ENCODE assay signal across 30 mouse cellular contexts in genomic region chr2:84487705-84488291, GRCm38 (mm10). TPM values are rescaled to one million over a fixed set of nuclear protein-coding genes. Genes with fewer than 3 reads are reported as not detected.
DNase-seq lines count a peak whose midpoint lies in the region; ATAC-seq and TF ChIP-seq lines count a peak whose summit lies in the region.
"Had no signal": no experiment of that assay in that cellular context is flagged by ENCODE, and none has a peak within 500 bp of the region (broad histone marks: within the 10 kb centered on the region; RNA-seq: fewer than 3 reads in every experiment).

No protein-coding gene starts in this region.

- TF ChIP-seq RAD21 in CH12.LX (IDR thresholded peaks at IDR 0.05; ENCODE audit: low read depth, low read length), result no peak

- in situ Hi-C loops in CH12.LX (cut with MboI; ENCODE audit: low pct_ligation_motif_present, low pct_unique_long_range_greater_than_20kb, low sequenced_read_pairs), result no loop called here

- no peak overlapping the region for H3K4me2 ChIP-seq in heart, embryonic 13.5 days
- H3K4me2 ChIP-seq in heart, embryonic 12.5 days, result no peak overlapping the region
- peak overlapping the region; percentile 36; the same call in 1 of the 2 replicates for H3K4me2 ChIP-seq in CH12.LX (ENCODE audit: insufficient read depth, low read depth, poor library complexity, severe bottlenecking)
- H3K4me2 ChIP-seq: embryonic facial prominence, embryonic 15.5 days; forebrain, embryonic 12.5 days; hindbrain, embryonic 12.5 days; intestine, embryonic 15.5 days; liver, embryonic 12.5 days had no signal

- H3K79me2 ChIP-seq in CH12.LX (replicated peaks; ENCODE audit: control insufficient read depth, extremely low read depth, insufficient read depth, poor library complexity, severe bottlenecking), result no peaks in the 10 kb centered on the region

- no peak overlapping the region for H3K4me3 ChIP-seq in heart, embryonic 13.5 days
- H3K4me3 ChIP-seq in heart, embryonic 12.5 days, result no peak overlapping the region
- no peak overlapping the region for H3K4me3 ChIP-seq in CH12.LX (replicated peaks in 1 of 3; ENCODE audit: low read depth in 2 of 3, low read length in 2 of 3, poor library complexity in 1 of 3)
- H3K4me3 ChIP-seq: embryonic facial prominence, embryonic 10.5 days; embryonic facial prominence, embryonic 15.5 days; forebrain, embryonic 12.5 days; hindbrain, embryonic 12.5 days; intestine, embryonic 15.5 days; layer of hippocampus, adult 2 months; left cerebral cortex, adult 2 months; liver, embryonic 12.5 days; midbrain, embryonic 10.5 days had no signal

- TF ChIP-seq CTCF in CH12.LX (conservative IDR thresholded peaks at IDR 0.05 in 1 of 2, IDR thresholded peaks at IDR 0.05 in 1 of 2; ENCODE audit: low read depth in 2 of 2, low read length in 2 of 2), result no peak

- no peaks in the 10 kb centered on the region for H3K27me3 ChIP-seq in heart, embryonic 13.5 days (replicated peaks)
- 0 out of 2 replicates have a peak, but pooled peaks cover 4% of the 10 kb centered on the region for H3K27me3 ChIP-seq in heart, embryonic 12.5 days (replicated peaks)
- H3K27me3 ChIP-seq in CH12.LX (replicated peaks), result no peaks in the 10 kb centered on the region
- H3K27me3 ChIP-seq: embryonic facial prominence, embryonic 15.5 days; forebrain, embryonic 12.5 days; hindbrain, embryonic 12.5 days; intestine, embryonic 15.5 days had no signal

- 0 out of 2 replicates have a peak overlapping the region, but pooled peaks have one; percentile 28 for H3K9ac ChIP-seq in heart, embryonic 13.5 days
- H3K9ac ChIP-seq in heart, embryonic 12.5 days, result no peak overlapping the region
- H3K9ac ChIP-seq in CH12.LX (ENCODE audit: insufficient read depth, low read depth), result no peak overlapping the region
- H3K9ac ChIP-seq: embryonic facial prominence, embryonic 15.5 days; forebrain, embryonic 12.5 days; forebrain, postnatal 0 days; hindbrain, embryonic 12.5 days; intestine, embryonic 15.5 days; liver, embryonic 12.5 days; liver, postnatal 0 days had no signal

- DNase-seq in CH12.LX (ENCODE audit: extremely low read depth), result no peak
- peak; percentile 49 for DNase-seq in brain, adult 2 months (ENCODE audit: low read depth, low spot score)
- DNase-seq in T-cell, adult 2 months (ENCODE audit: low spot score), result no peak
- DNase-seq: adrenal gland, postnatal 10 days; B cell, adult 2 months; cerebellum, adult 18-20 months; cerebellum, postnatal 14 days; forebrain, postnatal 0 days; gastrocnemius, postnatal 10 days; heart, adult 18-20 months; heart, postnatal 36 days; kidney, adult 2 months; kidney, postnatal 36 days; left cerebral cortex, postnatal 4 days; liver, postnatal 0 days; lung, postnatal 4 days had no signal

- dilution Hi-C loops in CH12.LX (cut with MboI; ENCODE audit: extremely low pct_ligation_motif_present, extremely low pct_unique_long_range_greater_than_20kb, low sequenced_read_pairs), result no loop called here

- 0 out of 2 replicates have a peak, but pooled peaks cover 2% of the 10 kb centered on the region for H3K4me1 ChIP-seq in heart, embryonic 13.5 days
- no peaks in the 10 kb centered on the region for H3K4me1 ChIP-seq in heart, embryonic 12.5 days (replicated peaks)
- H3K4me1 ChIP-seq in CH12.LX (ENCODE audit: control insufficient read depth in 1 of 2, insufficient read depth in 2 of 2), result no peaks in the 10 kb centered on the region; a peak in 1 of 4 replicates
- H3K4me1 ChIP-seq: embryonic facial prominence, embryonic 10.5 days; embryonic facial prominence, embryonic 15.5 days; forebrain, embryonic 12.5 days; hindbrain, embryonic 12.5 days; intestine, embryonic 15.5 days; liver, embryonic 12.5 days; midbrain, embryonic 10.5 days had no signal

- 38% methylated on average over 9 of the region's 9 CpGs for WGBS in heart, embryonic 13.5 days
- 41% methylated on average over 9 of the region's 9 CpGs for WGBS in heart, embryonic 12.5 days

- no peak for TF ChIP-seq POLR2A in CH12.LX (IDR thresholded peaks at IDR 0.05; ENCODE audit: low read depth, low read length)

- no peak for TF ChIP-seq EP300 in CH12.LX (IDR thresholded peaks at IDR 0.05; ENCODE audit: low read length)

- ATAC-seq in heart, embryonic 13.5 days (ENCODE audit: extremely low read depth, insufficient number of reproducible peaks, low FRiP score, low TSS enrichment), result no peak
- ATAC-seq in heart, embryonic 12.5 days (ENCODE audit: insufficient number of reproducible peaks, low FRiP score), result no peak
- ATAC-seq in megakaryocyte-erythroid progenitor cell, adult 5-6 weeks (replicated peaks; ENCODE audit: low FRiP score, low TSS enrichment, poor library complexity, severe bottlenecking), result peak; percentile 55; the same call in 1 of the 2 replicates
- ATAC-seq: forebrain, postnatal 0 days; hindbrain, postnatal 0 days; intestine, embryonic 15.5 days; liver, embryonic 12.5 days; liver, postnatal 0 days; midbrain, embryonic 16.5 days had no signal

- no peaks in the 10 kb centered on the region for H3K36me3 ChIP-seq in heart, embryonic 13.5 days
- H3K36me3 ChIP-seq in heart, embryonic 12.5 days, result no peaks in the 10 kb centered on the region
- H3K36me3 ChIP-seq in CH12.LX (replicated peaks in 1 of 2; ENCODE audit: control insufficient read depth in 1 of 2, insufficient read depth in 1 of 2, low read length in 1 of 2), result no peaks in the 10 kb centered on the region
- H3K36me3 ChIP-seq: embryonic facial prominence, embryonic 10.5 days; embryonic facial prominence, embryonic 15.5 days; forebrain, embryonic 12.5 days; hindbrain, embryonic 12.5 days; intestine, embryonic 15.5 days; liver, embryonic 12.5 days; midbrain, embryonic 10.5 days had no signal

- H3K27ac ChIP-seq in heart, embryonic 13.5 days (replicated peaks), result no peak overlapping the region
- H3K27ac ChIP-seq in heart, embryonic 12.5 days (ENCODE audit: poor library complexity, severe bottlenecking), result no peak overlapping the region
- no peak overlapping the region for H3K27ac ChIP-seq in CH12.LX (ENCODE audit: insufficient read depth, low read depth)
- H3K27ac ChIP-seq: embryonic facial prominence, embryonic 10.5 days; embryonic facial prominence, embryonic 15.5 days; forebrain, embryonic 12.5 days; hindbrain, embryonic 12.5 days; hindbrain, postnatal 0 days; intestine, embryonic 15.5 days; layer of hippocampus, adult 2 months; left cerebral cortex, adult 2 months; liver, embryonic 12.5 days; midbrain, embryonic 10.5 days had no signal

- no peaks in the 10 kb centered on the region for H3K9me3 ChIP-seq in heart, embryonic 13.5 days
- H3K9me3 ChIP-seq in heart, embryonic 12.5 days (replicated peaks), result 0 out of 2 replicates have a peak, but pooled peaks cover 2% of the 10 kb centered on the region
- no peaks in the 10 kb centered on the region for H3K9me3 ChIP-seq in CH12.LX (replicated peaks; ENCODE audit: low read length)
- H3K9me3 ChIP-seq: embryonic facial prominence, embryonic 10.5 days; embryonic facial prominence, embryonic 15.5 days; forebrain, embryonic 12.5 days; hindbrain, embryonic 12.5 days; intestine, embryonic 15.5 days; liver, embryonic 12.5 days; midbrain, embryonic 10.5 days had no signal

TF ChIP-seq in CH12.LX, 34 proteins besides CTCF, POLR2A, EP300 and RAD21:
- TF ChIP-seq KAT2A (IDR thresholded peaks at IDR 0.05; ENCODE audit: insufficient replicate concordance, low read length) (no peak), NRF1 (IDR thresholded peaks at IDR 0.05; ENCODE audit: low read depth, low read length) (no peak), JUN (IDR thresholded peaks at IDR 0.05; ENCODE audit: insufficient read depth, low read depth, low read length) (no peak), MYC (IDR thresholded peaks at IDR 0.05; ENCODE audit: low read depth, low read length) (no peak), GABPA (IDR thresholded peaks at IDR 0.05; ENCODE audit: insufficient replicate concordance, low read depth, low read length) (no peak), SIN3A (IDR thresholded peaks at IDR 0.05; ENCODE audit: low read length) (no peak), JUND (conservative IDR thresholded peaks at IDR 0.05; ENCODE audit: low read depth, low read length) (no peak), TBP (conservative IDR thresholded peaks at IDR 0.05; ENCODE audit: low read depth, low read length) (no peak), CHD2 (IDR thresholded peaks at IDR 0.05; ENCODE audit: low read length) (no peak), ZKSCAN1 (IDR thresholded peaks at IDR 0.05; ENCODE audit: borderline replicate concordance, low read depth, low read length) (no peak), PAX5 (IDR thresholded peaks at IDR 0.05; ENCODE audit: low read length) (no peak), MAX (IDR thresholded peaks at IDR 0.05; ENCODE audit: low read length) (no peak), RCOR1 (conservative IDR thresholded peaks at IDR 0.05; ENCODE audit: low read depth, low read length) (no peak), POLR2AphosphoS2 (IDR thresholded peaks at IDR 0.05; ENCODE audit: low read depth, low read length) (no peak), ZC3H11A (IDR thresholded peaks at IDR 0.05; ENCODE audit: low read depth, low read length) (no peak), MAZ (IDR thresholded peaks at IDR 0.05; ENCODE audit: low read depth, low read length) (no peak), CHD1 (IDR thresholded peaks at IDR 0.05; ENCODE audit: low read depth, low read length) (no peak), IRF4 (IDR thresholded peaks at IDR 0.05; ENCODE audit: low read depth, low read length) (no peak), USF1 (IDR thresholded peaks at IDR 0.05; ENCODE audit: low read depth, low read length) (no peak)

RNA-seq across cellular contexts. Expression of gene Tfpi, which starts 11.2 kb away (rescaled TPM):
- 72.0 and 80.3 TPM in 2 replicates for polyA plus RNA-seq in heart, embryonic 13.5 days (2015; fragmentation: Nextera tagmentation; extraction: Ambion mirVana)
- 78.8 and 80.0 TPM in 2 replicates for polyA plus RNA-seq in heart, embryonic 12.5 days (2016; fragmentation: Nextera tagmentation; extraction: Ambion mirVana)
- total RNA-seq in CH12.LX (2012; rRNA removed) (not detected in 2 replicates), CH12.LX (2014; rRNA removed) (0.38 and 0.46 TPM in 2 replicates)
- polyA plus RNA-seq in CH12.LX (2012; ENCODE audit: insufficient read length, low read depth), result 0.17 TPM in 1 of 2 replicates, not detected in the other
- total RNA-seq in megakaryocyte-erythroid progenitor cell, adult 5-6 weeks (2014; fragmentation: Nextera tagmentation), result 15.2 and 37.8 TPM in 2 replicates
- total RNA-seq in megakaryocyte-erythroid progenitor cell, adult 5-6 weeks (2017), result 49.2 and 60.6 TPM in 2 replicates

Comparison
In these comparisons a context has a peak if more than half of its experiments do, and no peak if none do; other contexts are left out.
1. RNA of gene Tfpi, which starts 11.2 kb away (polyA plus RNA-seq): 78.8 to 80.0 TPM in heart, embryonic 12.5 days and 72.0 to 80.3 TPM in heart, embryonic 13.5 days; 0.17 TPM in CH12.LX; every median in the first group is over 10 times any median in the second.